Mouse (Mus musculus) Patski (cell line): ENCODE data around the gene Myo16. TPM values are rescaled to one million over a fixed set of nuclear protein-coding genes. Genes with fewer than 3 reads are reported as not detected.

Experiments used
- ATAC-seq: fragments of 100-300 bp; one replicate; pipeline ENCODE4 v1.8.0; 2021
- CTCF ChIA-PET: fragments of 350-600 bp; sonication (Branson Sonifier 250); formaldehyde crosslinking; loops from one replicate; lab custom pipeline; 2022; ENCODE audit warnings: inconsistent platforms; lab: Charles Lee
- POLR2A ChIA-PET: fragments of 350-600 bp; sonication (Branson Sonifier 250); formaldehyde crosslinking; loops from one replicate; lab custom pipeline; 2022; ENCODE audit warnings: antibody characterized with exemption, inconsistent platforms; lab: Charles Lee
- DNase-seq: peaks from one replicate; pipeline ENCODE4 v3.0.0-alpha.2; 2011; ENCODE audit warnings: low read depth, low spot score
- H3K27me3 ChIP-seq: fragments of 371-371 bp; one replicate; pipeline ENCODE4 v1.5.1; 2021
- CTCF ChIP-seq: fragments of 100-300 bp; IDR thresholded peaks from one replicate; pipeline ENCODE4 v1.5.1; 2021
- in situ Hi-C: fragments of 300-500 bp; cut with MboI; formaldehyde crosslinking; loops from 3 replicates; pipeline ENCODE4 v1.11.1; 2018; ENCODE audit warnings: low pct_unique_long_range_greater_than_20kb, mixed read lengths
- polyA plus RNA-seq: library from polyadenylated mRNA; unstranded; gene quantifications from one replicate; pipeline ENCODE4 v1.2.3, GENCODE M21; 2021

The Myo16 gene
- polyA plus RNA-seq, 1 experiment from 2014 or later, result 0.05 TPM

DNA sequence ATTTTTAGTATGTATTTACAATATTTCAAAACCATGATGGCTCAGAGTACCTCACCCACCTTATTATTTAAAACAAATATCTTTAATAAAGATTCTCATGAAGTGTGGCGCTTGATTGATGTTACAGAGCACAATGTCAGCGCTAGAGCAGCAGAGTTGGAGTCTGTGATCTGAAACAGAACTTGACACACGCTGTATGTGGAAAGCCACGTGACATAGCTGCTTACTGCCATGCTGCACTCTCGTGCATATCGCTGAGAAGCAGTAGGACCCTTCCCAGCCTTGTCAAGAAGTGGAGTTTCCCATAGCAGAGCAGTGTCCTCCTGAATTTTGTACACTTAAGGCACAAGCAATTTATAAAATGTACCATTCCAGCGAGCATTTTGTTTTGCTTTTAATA lies 528.2 kb downstream of the Myo16 start:
- TF ChIP-seq CTCF, result no peak
- CTCF ChIA-PET, result no interaction called here
- no peak for DNase-seq
- no peaks in the 10 kb centered on the region for H3K27me3 ChIP-seq
- in situ Hi-C loops, result no loop called here
- POLR2A ChIA-PET, result no interaction called here
- no peak for ATAC-seq

DNA sequence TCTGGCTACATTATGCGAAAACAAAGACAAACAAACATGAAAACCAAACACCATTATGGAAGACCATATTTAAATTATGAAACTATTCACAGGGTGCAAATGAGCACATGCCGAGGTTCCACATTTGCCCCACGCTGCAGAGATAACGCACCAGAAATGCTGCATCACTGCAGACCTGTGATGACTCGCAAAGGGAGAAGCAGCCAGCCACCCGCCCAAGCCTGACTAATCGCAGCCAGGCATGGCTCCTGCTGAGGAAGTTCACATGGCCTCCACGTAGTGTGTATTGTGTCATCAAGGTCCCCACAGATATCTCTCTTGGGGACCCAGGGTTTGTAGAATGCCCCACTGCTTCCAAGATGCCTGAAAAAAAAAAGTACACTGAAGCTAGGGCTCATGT lies 529.4 kb downstream of the Myo16 start:
- in situ Hi-C loops, result no loop called here
- CTCF ChIA-PET, result no interaction called here

More for the DNA sequence above, 529.4 kb downstream of the Myo16 start:
- DNase-seq (no peak), ATAC-seq (peak; percentile 76)
- POLR2A ChIA-PET, result no interaction called here
- no peaks in the 10 kb centered on the region for H3K27me3 ChIP-seq
- TF ChIP-seq CTCF, result no peak

Other genes starting within 250 kb of the Myo16 start
- gene Lig4, start 176.2 kb upstream of the Myo16 start, polyA plus RNA-seq, result 9.2 TPM
- gene Abhd13, start 176.2 kb upstream of the Myo16 start, polyA plus RNA-seq, result 23.0 TPM
- gene Tnfsf13b, start 147.4 kb upstream of the Myo16 start, polyA plus RNA-seq, result 0.21 TPM